Mouse (Mus musculus) hindbrain, embryonic 16.5 days (tissue): Measurements from ENCODE around the gene Gm28047. TPM values are rescaled to one million over a fixed set of nuclear protein-coding genes. Genes with fewer than 3 reads are reported as not detected.

Experiments used
- ATAC-seq: fragments of 200-750 bp; cut with Nextera tagmentation; 2 replicates; pipeline ENCODE4 v1.8.0; 2017; ENCODE audit warnings: moderate TSS enrichment, moderate library complexity
- H3K27ac ChIP-seq: fragments of 300-500 bp; sonication (generic); 2 replicates; pipeline ENCODE4 v1.5.1; 2014; ENCODE audit warnings: low read depth, mild to moderate bottlenecking, control low read depth, low read length, moderate library complexity
- H3K27me3 ChIP-seq: fragments of 300-500 bp; sonication (generic); replicated peaks from 2 replicates; pipeline ENCODE4 v1.6.1; 2014; ENCODE audit warnings: low read length; ENCODE audit not compliant: control insufficient read depth, insufficient read depth
- H3K36me3 ChIP-seq: fragments of 300-500 bp; sonication (generic); 2 replicates; pipeline ENCODE4 v1.6.1; 2014; ENCODE audit warnings: mild to moderate bottlenecking, low read length, moderate library complexity, mixed read lengths; ENCODE audit not compliant: control insufficient read depth, insufficient read depth
- H3K4me1 ChIP-seq: fragments of 300-500 bp; sonication (generic); 2 replicates; pipeline ENCODE4 v1.6.1; 2014; ENCODE audit warnings: low read depth, low read length; ENCODE audit not compliant: control insufficient read depth, insufficient read depth
- H3K4me2 ChIP-seq: fragments of 300-500 bp; sonication (generic); 2 replicates; pipeline ENCODE4 v1.6.1; 2014; ENCODE audit warnings: mild to moderate bottlenecking, low read length, control low read depth, moderate library complexity
- H3K4me3 ChIP-seq: fragments of 300-500 bp; sonication (generic); 2 replicates; pipeline ENCODE4 v1.5.1; 2014; ENCODE audit warnings: mild to moderate bottlenecking, low read length, control low read depth, moderate library complexity
- H3K9ac ChIP-seq: fragments of 300-500 bp; sonication (generic); 2 replicates; pipeline ENCODE4 v1.6.1; 2014; ENCODE audit warnings: low read depth, mild to moderate bottlenecking, control low read depth, low read length, moderate library complexity
- H3K9me3 ChIP-seq: fragments of 300-500 bp; sonication (generic); 2 replicates; pipeline ENCODE4 v1.6.1; 2014; ENCODE audit warnings: mild to moderate bottlenecking, low read length, moderate library complexity; ENCODE audit not compliant: control insufficient read depth
- WGBS: fragments of 180-500 bp; shearing (Covaris S2); extraction: QIAGEN DNeasy Blood & Tissue Kit; methylation state at CpG from one replicate; pipeline ENCODE4 v1.1.7; 2014; 5-methylcytosine and 5-hydroxymethylcytosine counted together
- polyA plus RNA-seq: library from polyadenylated mRNA; unstranded; fragments of >200 nt; fragmentation: Nextera tagmentation; extraction: Ambion mirVana; gene quantifications from 2 replicates; pipeline ENCODE4 v1.2.1, GENCODE M21; 2015

The Gm28047 gene
- polyA plus RNA-seq, 1 experiment from 2014 or later, result not detected

GRCm38 (mm10) chr15:102526111-102527002 lies 98.5 kb downstream of the Gm28047 start:
- Histone ChIP-seq H3K27me3 (no peaks in the 10 kb centered on the region), H3K9me3 (no peaks in the 10 kb centered on the region), H3K4me2 (no peak overlapping the region), H3K27ac (no peak overlapping the region), H3K4me3 (no peak overlapping the region), H3K9ac (no peak overlapping the region), H3K36me3 (peaks cover 24% of the 10 kb centered on the region), H3K4me1 (no peaks in the 10 kb centered on the region)
- ATAC-seq, result no peak
- WGBS, result 92% methylated on average over 6 of the region's 6 CpGs

- no peak within 1 kb of the TSS for H3K9ac ChIP-seq
- 3% methylated on average over 3 of the region's 3 CpGs for WGBS
- H3K27me3 ChIP-seq, result no peaks in the 10 kb centered on the region
- no peak within 1 kb of the TSS for H3K4me2 ChIP-seq
- peaks cover 20% of the 10 kb centered on the region for H3K36me3 ChIP-seq
- H3K27ac ChIP-seq, result 0 out of 2 replicates have a peak within 1 kb of the TSS, but pooled peaks have one; percentile 2
- no peaks in the 10 kb centered on the region for H3K9me3 ChIP-seq
- H3K4me1 ChIP-seq, result no peaks in the 10 kb centered on the region
- 0 out of 2 replicates have a peak, but pooled peaks have one; percentile 38 for ATAC-seq
- no peak within 1 kb of the TSS for H3K4me3 ChIP-seq
Measured at GRCm38 (mm10) chr15:102524892-102525485, 99.9 kb downstream of the Gm28047 start, which contains the start of gene Npff. Npff (minus strand) TSS chr15:102524942.

GRCm38 (mm10) chr15:102521480-102521879 lies 103.4 kb downstream of the Gm28047 start:
- no peak for ATAC-seq
- 90% methylated on average over 4 of the region's 4 CpGs for WGBS

GRCm38 (mm10) chr15:102520416-102520815 lies 104.5 kb downstream of the Gm28047 start:
- H3K9ac ChIP-seq, result no peak overlapping the region; the same call in 1 of the 2 replicates
- ATAC-seq, result no peak
- H3K4me2 ChIP-seq, result no peak overlapping the region

More at GRCm38 (mm10) chr15:102521480-102521879, 103.4 kb downstream of the Gm28047 start:
- H3K4me2 ChIP-seq, result no peak overlapping the region
- H3K27ac ChIP-seq, result no peak overlapping the region
- no peak overlapping the region for H3K4me3 ChIP-seq
- H3K27me3 ChIP-seq, result no peaks in the 10 kb centered on the region
- H3K9me3 ChIP-seq, result no peaks in the 10 kb centered on the region
- peaks cover 9% of the 10 kb centered on the region for H3K4me1 ChIP-seq
- peaks cover 13% of the 10 kb centered on the region; the same call in 1 of the 2 replicates for H3K36me3 ChIP-seq
- H3K9ac ChIP-seq, result no peak overlapping the region

GRCm38 (mm10) chr15:102519211-102520141 lies 105.4 kb downstream of the Gm28047 start:
- Histone ChIP-seq H3K9ac (peak overlapping the region; percentile 89), H3K9me3 (no peaks in the 10 kb centered on the region), H3K4me2 (peak overlapping the region; percentile 66), H3K27ac (peak overlapping the region; percentile 100), H3K4me3 (peak overlapping the region; percentile 75), H3K36me3 (peaks cover 13% of the 10 kb centered on the region; the same call in 1 of the 2 replicates), H3K27me3 (no peaks in the 10 kb centered on the region), H3K4me1 (peaks cover 24% of the 10 kb centered on the region)
- ATAC-seq, result no peak
- 71% methylated on average over 16 of the region's 17 CpGs for WGBS

More at GRCm38 (mm10) chr15:102520416-102520815, 104.5 kb downstream of the Gm28047 start:
- Histone ChIP-seq H3K27ac (no peak overlapping the region), H3K9me3 (no peaks in the 10 kb centered on the region), H3K36me3 (peaks cover 13% of the 10 kb centered on the region; the same call in 1 of the 2 replicates), H3K4me1 (peaks cover 15% of the 10 kb centered on the region), H3K27me3 (no peaks in the 10 kb centered on the region), H3K4me3 (no peak overlapping the region)
- 85% methylated on average over 4 of the region's 4 CpGs for WGBS

- WGBS, result 9% methylated on average over 9 of the region's 9 CpGs
- Histone ChIP-seq H3K4me1 (peaks cover 29% of the 10 kb centered on the region), H3K4me2 (peak overlapping the region; percentile 66), H3K9me3 (no peaks in the 10 kb centered on the region), H3K36me3 (peaks cover 12% of the 10 kb centered on the region; the same call in 1 of the 2 replicates), H3K27me3 (no peaks in the 10 kb centered on the region), H3K27ac (peak overlapping the region; percentile 100), H3K9ac (peak overlapping the region; percentile 89), H3K4me3 (peak overlapping the region; percentile 75)
- no peak for ATAC-seq
Measured at GRCm38 (mm10) chr15:102518859-102519201, 106.0 kb downstream of the Gm28047 start.

DNA sequence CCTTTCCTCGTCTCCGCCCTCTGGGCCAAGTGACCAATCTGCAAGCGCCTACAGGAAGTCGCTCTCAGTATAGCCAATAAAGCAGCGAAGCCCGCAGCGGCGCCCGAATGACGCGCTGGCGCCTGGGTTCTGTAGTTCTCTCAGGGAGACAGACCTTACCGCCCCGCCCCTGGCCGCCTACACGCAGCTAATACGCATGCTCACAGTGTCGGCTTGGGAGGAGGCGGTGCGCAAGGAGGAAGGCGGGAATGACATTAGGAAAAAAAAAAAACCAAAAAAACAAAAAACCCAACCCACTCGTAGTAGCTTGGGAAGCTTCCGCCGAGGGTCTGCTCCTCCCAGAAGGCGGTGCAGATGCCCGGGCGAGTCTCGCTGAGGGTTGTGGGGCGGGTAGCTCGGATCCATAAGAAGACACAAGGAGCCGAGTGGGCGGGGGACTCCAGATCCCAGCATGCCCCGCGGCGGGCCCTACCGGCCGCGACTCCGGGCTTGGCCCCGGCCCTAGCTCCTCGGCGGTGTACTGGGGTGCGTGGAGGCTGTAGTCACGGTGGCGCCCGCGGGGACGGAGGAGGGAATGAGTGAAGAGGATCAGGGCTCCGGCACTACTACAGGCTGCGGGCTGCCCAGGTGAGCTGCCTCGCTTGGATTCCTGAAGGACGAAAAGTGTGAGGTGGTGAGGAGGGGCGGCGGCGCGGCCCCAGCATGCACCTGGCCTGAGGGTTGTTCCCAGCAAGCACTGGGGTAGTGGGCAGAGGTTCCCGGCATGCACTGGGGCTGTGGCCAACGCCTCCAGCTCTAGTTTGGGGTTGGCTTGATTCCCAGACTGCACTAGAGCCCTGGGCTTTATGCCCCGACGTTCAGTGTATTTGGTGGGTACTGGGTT lies 106.7 kb downstream of the Gm28047 start, which contains the start of gene Tarbp2:
Tarbp2 (plus strand) TSS at position 217 of the 883 bp plus-strand sequence.
- H3K9ac ChIP-seq, result peak within 1 kb of the TSS; percentile 89
- no peaks in the 10 kb centered on the region for H3K9me3 ChIP-seq
- peaks cover 29% of the 10 kb centered on the region for H3K4me1 ChIP-seq
- WGBS, result 1% methylated on average over 58 of the region's 60 CpGs
- H3K4me3 ChIP-seq, result peak within 1 kb of the TSS; percentile 75
- H3K36me3 ChIP-seq, result peaks cover 10% of the 10 kb centered on the region; the same call in 1 of the 2 replicates
- peak within 1 kb of the TSS; percentile 100 for H3K27ac ChIP-seq
- H3K27me3 ChIP-seq, result no peaks in the 10 kb centered on the region
- peak; percentile 93 for ATAC-seq
- peak within 1 kb of the TSS; percentile 94 for H3K4me2 ChIP-seq

DNA sequence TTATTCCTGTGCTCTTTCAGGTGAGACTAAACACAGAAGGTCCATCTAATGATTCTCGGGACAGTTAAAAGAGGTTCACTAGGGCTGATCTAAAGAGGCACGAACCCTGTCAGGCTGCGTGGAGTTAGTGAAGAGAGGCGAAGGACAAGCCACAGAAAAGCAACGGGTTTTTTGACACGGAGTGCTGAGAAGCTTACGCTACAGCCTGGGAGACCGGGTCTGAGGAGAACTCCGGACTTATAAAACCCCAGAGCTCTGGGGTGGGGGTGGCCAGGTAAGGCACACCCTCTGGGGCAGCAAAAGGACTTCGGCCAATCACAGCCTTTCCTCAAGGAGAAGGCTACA lies 107.3 kb downstream of the Gm28047 start:
- Histone ChIP-seq H3K36me3 (peaks cover 10% of the 10 kb centered on the region; the same call in 1 of the 2 replicates), H3K27ac (peak overlapping the region; percentile 100), H3K4me1 (peaks cover 33% of the 10 kb centered on the region), H3K4me2 (peak overlapping the region; percentile 94), H3K9me3 (no peaks in the 10 kb centered on the region), H3K4me3 (peak overlapping the region; percentile 75), H3K9ac (peak overlapping the region; percentile 88), H3K27me3 (no peaks in the 10 kb centered on the region)
- 0% methylated on average over 10 of the region's 10 CpGs for WGBS
- ATAC-seq, result no peak
